8 mouse cellular contexts compared by ENCODE assay signal in the genomic region with DNA sequence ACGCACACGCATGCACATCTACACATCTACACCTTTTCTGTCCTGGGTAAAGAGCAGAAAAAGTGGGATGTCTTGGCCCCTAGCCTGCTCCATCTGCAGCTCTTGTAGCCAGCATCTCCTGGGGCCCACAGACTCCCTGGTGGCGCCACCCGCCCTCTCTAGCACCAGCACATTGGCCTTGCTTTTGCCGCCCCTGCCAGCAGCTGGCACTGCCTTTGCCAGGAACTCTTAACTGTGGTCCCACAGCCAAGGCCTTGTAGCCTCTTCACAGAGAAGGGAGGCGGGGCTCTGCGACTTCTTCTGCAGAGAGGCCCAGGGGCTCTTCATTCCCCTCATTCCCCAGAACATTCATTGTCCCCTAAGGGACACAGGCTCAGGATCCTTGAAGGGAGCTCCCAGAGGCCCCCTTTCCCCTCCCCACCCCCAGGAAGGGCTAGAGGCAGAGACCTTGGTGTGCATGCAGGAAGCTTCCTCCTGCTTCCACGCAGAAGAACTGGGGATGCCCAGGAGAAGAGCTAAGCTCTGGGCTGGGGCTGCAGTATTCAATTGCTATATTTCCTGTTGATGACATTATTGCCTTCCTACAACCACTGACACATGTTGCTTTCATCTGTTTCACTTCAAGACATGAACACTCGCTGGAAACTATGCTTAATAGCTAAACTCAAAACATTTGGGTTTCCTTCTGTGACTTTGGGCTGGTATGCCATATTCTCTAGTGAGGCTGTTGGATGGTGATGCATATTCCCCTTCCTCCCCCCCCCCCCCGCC. TPM values are rescaled to one million over a fixed set of nuclear protein-coding genes. Genes with fewer than 3 reads are reported as not detected.
DNase-seq lines count a peak whose midpoint lies in the region; ATAC-seq lines count a peak whose summit lies in the region.

No protein-coding gene starts in this region.

- no peak for DNase-seq in frontal cortex, postnatal 25 days (ENCODE audit: low spot score in 2 of 2)
- peak; percentile 73 for DNase-seq in ovary, postnatal 36 days (ENCODE audit: low spot score)
- no peak for DNase-seq in ovary, postnatal 14 days (ENCODE audit: low spot score)
- peak; percentile 27 for DNase-seq in induced T-regulatory cell, adult 2 months (ENCODE audit: low read depth)
- DNase-seq in thymus, postnatal 0 days (ENCODE audit: low spot score): no peak
- no peak for DNase-seq in spleen, postnatal 36 days (ENCODE audit: low spot score in 2 of 2)
- DNase-seq in testis, postnatal 14 days (ENCODE audit: low spot score): no peak

- peak; percentile 64; the same call in 1 of the 2 replicates for ATAC-seq in frontal cortex, adult (ENCODE audit: low TSS enrichment)

RNA-seq across cellular contexts. Expression of a gene that starts 19.2 kb away (rescaled TPM):
- polyA plus RNA-seq in thymus, postnatal 0 days (2015; fragmentation: Nextera tagmentation; extraction: Ambion mirVana): 3.6 TPM in 2 replicates

Comparison
In these comparisons a context has a peak if more than half of its experiments do, and no peak if none do; other contexts are left out.
1. DNase-seq: peak in ovary, postnatal 36 days (single experiment) and induced T-regulatory cell, adult 2 months (single experiment); none in frontal cortex, postnatal 25 days (0 of 2), ovary, postnatal 14 days (single experiment), thymus, postnatal 0 days (single experiment), spleen, postnatal 36 days (0 of 2) and testis, postnatal 14 days (single experiment).